ENCODE assay signal across 8 mouse cellular contexts in genomic region chr17:24803952-24804951, GRCm38 (mm10). TPM values are rescaled to one million over a fixed set of nuclear protein-coding genes. Genes with fewer than 3 reads are reported as not detected.
DNase-seq lines count a peak whose midpoint lies in the region; ATAC-seq and TF ChIP-seq lines count a peak whose summit lies in the region.

Meiob (plus strand) TSS chr17:24804289.

- no peaks in the 10 kb centered on the region for H3K9me3 ChIP-seq in embryonic facial prominence, embryonic 11.5 days (replicated peaks; ENCODE audit: control insufficient read depth, low read length)
- no peaks in the 10 kb centered on the region for H3K9me3 ChIP-seq in heart, embryonic 11.5 days (replicated peaks; ENCODE audit: control insufficient read depth, low read length)
- H3K9me3 ChIP-seq in kidney, embryonic 14.5 days (ENCODE audit: control insufficient read depth, low read length): no peaks in the 10 kb centered on the region
- no peaks in the 10 kb centered on the region for H3K9me3 ChIP-seq in liver, embryonic 15.5 days (replicated peaks)
- H3K9me3 ChIP-seq in neural tube, embryonic 11.5 days (ENCODE audit: control insufficient read depth, low read length): no peaks in the 10 kb centered on the region

- no peaks in the 10 kb centered on the region for H3K36me3 ChIP-seq in embryonic facial prominence, embryonic 11.5 days (replicated peaks; ENCODE audit: control insufficient read depth, insufficient read depth, low read depth, low read length)
- no peaks in the 10 kb centered on the region for H3K36me3 ChIP-seq in heart, embryonic 11.5 days (ENCODE audit: control insufficient read depth, insufficient read depth, low read length)
- H3K36me3 ChIP-seq in kidney, embryonic 14.5 days (ENCODE audit: control insufficient read depth, insufficient read depth, low read length): no peaks in the 10 kb centered on the region
- H3K36me3 ChIP-seq in liver, embryonic 15.5 days (replicated peaks): no peaks in the 10 kb centered on the region
- H3K36me3 ChIP-seq in neural tube, embryonic 11.5 days (ENCODE audit: control insufficient read depth, insufficient read depth, low read length): no peaks in the 10 kb centered on the region
- no peaks in the 10 kb centered on the region for H3K36me3 ChIP-seq in testis, adult 2 months (ENCODE audit: control insufficient read depth, insufficient read depth, low read length)

- H3K4me1 ChIP-seq in embryonic facial prominence, embryonic 11.5 days (ENCODE audit: control insufficient read depth, insufficient read depth, low read length): no peaks in the 10 kb centered on the region
- no peaks in the 10 kb centered on the region for H3K4me1 ChIP-seq in heart, embryonic 11.5 days (ENCODE audit: control insufficient read depth, insufficient read depth, low read length)
- no peaks in the 10 kb centered on the region for H3K4me1 ChIP-seq in kidney, embryonic 14.5 days (ENCODE audit: control insufficient read depth, insufficient read depth, low read length)
- H3K4me1 ChIP-seq in liver, embryonic 15.5 days (replicated peaks): peaks cover 20% of the 10 kb centered on the region
- H3K4me1 ChIP-seq in neural tube, embryonic 11.5 days (ENCODE audit: control insufficient read depth, insufficient read depth, low read length): no peaks in the 10 kb centered on the region
- H3K4me1 ChIP-seq in testis, adult 2 months (ENCODE audit: control insufficient read depth, insufficient read depth, low read length): no peaks in the 10 kb centered on the region; the same call in none of the 2 replicates

- H3K27ac ChIP-seq in embryonic facial prominence, embryonic 11.5 days (replicated peaks; ENCODE audit: low read depth, low read length): no peak within 1 kb of the TSS
- H3K27ac ChIP-seq in heart, embryonic 11.5 days (ENCODE audit: low read depth, low read length): no peak within 1 kb of the TSS
- H3K27ac ChIP-seq in kidney, embryonic 14.5 days (ENCODE audit: low read depth, low read length): no peak within 1 kb of the TSS
- 0 out of 2 replicates have a peak within 1 kb of the TSS, but pooled peaks have one; percentile 34 for H3K27ac ChIP-seq in liver, embryonic 15.5 days (replicated peaks)
- no peak within 1 kb of the TSS for H3K27ac ChIP-seq in neural tube, embryonic 11.5 days (ENCODE audit: low read depth, low read length)
- H3K27ac ChIP-seq in testis, adult 2 months (ENCODE audit: control insufficient read depth, insufficient read depth, low read depth, low read length): peak within 1 kb of the TSS; percentile 97

- H3K4me2 ChIP-seq in embryonic facial prominence, embryonic 11.5 days (ENCODE audit: low read depth, low read length): peak within 1 kb of the TSS; percentile 71
- H3K4me2 ChIP-seq in heart, embryonic 11.5 days: peak within 1 kb of the TSS; percentile 94
- H3K4me2 ChIP-seq in kidney, embryonic 14.5 days (replicated peaks; ENCODE audit: low read depth, low read length): peak within 1 kb of the TSS; percentile 78
- H3K4me2 ChIP-seq in liver, embryonic 15.5 days: peak within 1 kb of the TSS; percentile 89
- peak within 1 kb of the TSS; percentile 82 for H3K4me2 ChIP-seq in neural tube, embryonic 11.5 days (ENCODE audit: low read depth)

- peak within 1 kb of the TSS; percentile 50 for H3K9ac ChIP-seq in embryonic facial prominence, embryonic 11.5 days (replicated peaks; ENCODE audit: low read length)
- peak within 1 kb of the TSS; percentile 73 for H3K9ac ChIP-seq in heart, embryonic 11.5 days (ENCODE audit: low read depth, low read length)
- peak within 1 kb of the TSS; percentile 53 for H3K9ac ChIP-seq in kidney, embryonic 14.5 days (ENCODE audit: low read depth, low read length)
- H3K9ac ChIP-seq in liver, embryonic 15.5 days: peak within 1 kb of the TSS; percentile 72
- peak within 1 kb of the TSS; percentile 52 for H3K9ac ChIP-seq in neural tube, embryonic 11.5 days (ENCODE audit: low read length)

- under 1% methylated on average over 67 of the region's 71 CpGs for WGBS in embryonic facial prominence, embryonic 11.5 days
- WGBS in heart, embryonic 11.5 days (ENCODE audit: insufficient replicate concordance): under 1% methylated on average over 68 of the region's 71 CpGs
- under 1% methylated on average over 58 of the region's 71 CpGs for WGBS in kidney, embryonic 14.5 days
- under 1% methylated on average over 71 of the region's 71 CpGs for WGBS in liver, embryonic 15.5 days (ENCODE audit: insufficient replicate concordance)
- under 1% methylated on average over 70 of the region's 71 CpGs for WGBS in neural tube, embryonic 11.5 days

- H3K4me3 ChIP-seq in embryonic facial prominence, embryonic 11.5 days (ENCODE audit: low read depth, low read length): peak within 1 kb of the TSS; percentile 47
- peak within 1 kb of the TSS; percentile 80 for H3K4me3 ChIP-seq in heart, embryonic 11.5 days (ENCODE audit: low read depth, low read length)
- peak within 1 kb of the TSS; percentile 64 for H3K4me3 ChIP-seq in kidney, embryonic 14.5 days (ENCODE audit: low read length)
- H3K4me3 ChIP-seq in liver, embryonic 15.5 days (replicated peaks): peak within 1 kb of the TSS; percentile 76
- peak within 1 kb of the TSS; percentile 62 for H3K4me3 ChIP-seq in neural tube, embryonic 11.5 days (ENCODE audit: low read depth, low read length)
- peak within 1 kb of the TSS; percentile 90 for H3K4me3 ChIP-seq in testis, adult 2 months (ENCODE audit: control insufficient read depth, low read depth, low read length)

- ATAC-seq in embryonic facial prominence, embryonic 11.5 days (replicated peaks; ENCODE audit: insufficient number of reproducible peaks, low FRiP score, low TSS enrichment, low read depth): peak; percentile 80
- ATAC-seq in heart, embryonic 11.5 days (replicated peaks; ENCODE audit: insufficient number of reproducible peaks, low FRiP score, low TSS enrichment): peak; percentile 77
- peak; percentile 94 for ATAC-seq in kidney, embryonic 14.5 days (ENCODE audit: low FRiP score, low TSS enrichment)
- peak; percentile 85 for ATAC-seq in liver, embryonic 15.5 days (ENCODE audit: insufficient read depth)
- peak; percentile 60 for ATAC-seq in neural tube, embryonic 11.5 days (ENCODE audit: insufficient read depth, low FRiP score, low TSS enrichment)

- DNase-seq in B cell, adult 2 months: peak; percentile 76 to 79
- DNase-seq in adrenal gland, postnatal 10 days: peak; percentile 86
- DNase-seq in embryonic facial prominence, embryonic 11.5 days (ENCODE audit: low spot score): peak; percentile 90
- DNase-seq in neural tube, embryonic 11.5 days (ENCODE audit: low spot score): peak; percentile 83

- TF ChIP-seq CTCF in testis, adult 2 months (IDR thresholded peaks at IDR 0.05; ENCODE audit: control insufficient read depth, insufficient read depth, insufficient replicate concordance, low read depth, low read length): no peak

- peak; percentile 80 for TF ChIP-seq POLR2A in testis, adult 2 months (IDR thresholded peaks at IDR 0.05; ENCODE audit: control insufficient read depth, low read depth, low read length)

- peaks cover 11% of the 10 kb centered on the region for H3K27me3 ChIP-seq in embryonic facial prominence, embryonic 11.5 days (ENCODE audit: control insufficient read depth, insufficient read depth, low read length)
- H3K27me3 ChIP-seq in heart, embryonic 11.5 days (ENCODE audit: control insufficient read depth, insufficient read depth, low read length): peaks cover 21% of the 10 kb centered on the region
- H3K27me3 ChIP-seq in kidney, embryonic 14.5 days (ENCODE audit: control insufficient read depth, insufficient read depth, low read length): peaks cover 9% of the 10 kb centered on the region; the same call in 1 of the 2 replicates
- H3K27me3 ChIP-seq in liver, embryonic 15.5 days: peaks cover 32% of the 10 kb centered on the region
- H3K27me3 ChIP-seq in neural tube, embryonic 11.5 days (ENCODE audit: control insufficient read depth, insufficient read depth, low read length): peaks cover 21% of the 10 kb centered on the region
- H3K27me3 ChIP-seq in testis, adult 2 months (ENCODE audit: control insufficient read depth, insufficient read depth, low read length): no peaks in the 10 kb centered on the region

RNA-seq across cellular contexts. Expression of gene Meiob, which starts in this region (rescaled TPM):
- total RNA-seq in adrenal gland, postnatal 10 days (2021): under 1 TPM; 0.48 to 0.75 TPM
- not detected in 2 replicates for polyA plus RNA-seq in embryonic facial prominence, embryonic 11.5 days (2014; fragmentation: Nextera tagmentation; extraction: Ambion mirVana)
- polyA plus RNA-seq in heart, embryonic 11.5 days (2014; fragmentation: Nextera tagmentation; extraction: Ambion mirVana): not detected in 2 replicates
- 0.19 TPM in 1 of 2 replicates, not detected in the other for polyA plus RNA-seq in kidney, embryonic 14.5 days (2014; fragmentation: Nextera tagmentation; extraction: Ambion mirVana)
- polyA plus RNA-seq in liver, embryonic 15.5 days (2015; fragmentation: Nextera tagmentation; extraction: Ambion mirVana): 0.35 and 0.54 TPM in 2 replicates
- polyA plus RNA-seq in neural tube, embryonic 11.5 days (2014; fragmentation: Nextera tagmentation; extraction: Ambion mirVana): not detected in 2 replicates
- polyA plus RNA-seq in testis, adult 2 months (2012; rRNA removed): 3.4 and 4.7 TPM in 2 replicates

Comparison
In these comparisons a context has a peak if more than half of its experiments do, and no peak if none do; other contexts are left out.
1. Peak in DNase-seq in adrenal gland, postnatal 10 days; RNA of the gene not detected or under 1 TPM.
2. Peak in DNase-seq, ATAC-seq, H3K4me3 ChIP-seq, H3K9ac ChIP-seq and H3K4me2 ChIP-seq in embryonic facial prominence, embryonic 11.5 days; RNA of the gene not detected or under 1 TPM.
3. Peak in ATAC-seq, H3K4me3 ChIP-seq, H3K9ac ChIP-seq and H3K4me2 ChIP-seq in heart, embryonic 11.5 days; RNA of the gene not detected or under 1 TPM.
4. Peak in ATAC-seq, H3K4me3 ChIP-seq, H3K9ac ChIP-seq and H3K4me2 ChIP-seq in kidney, embryonic 14.5 days; RNA of the gene not detected or under 1 TPM.
5. Peak in ATAC-seq, H3K4me3 ChIP-seq, H3K27ac ChIP-seq, H3K9ac ChIP-seq and H3K4me2 ChIP-seq in liver, embryonic 15.5 days; RNA of the gene not detected or under 1 TPM.
6. Peak in DNase-seq, ATAC-seq, H3K4me3 ChIP-seq, H3K9ac ChIP-seq and H3K4me2 ChIP-seq in neural tube, embryonic 11.5 days; RNA of the gene not detected or under 1 TPM.